ENCODE assay signal across 8 mouse cellular contexts in the genomic region with DNA sequence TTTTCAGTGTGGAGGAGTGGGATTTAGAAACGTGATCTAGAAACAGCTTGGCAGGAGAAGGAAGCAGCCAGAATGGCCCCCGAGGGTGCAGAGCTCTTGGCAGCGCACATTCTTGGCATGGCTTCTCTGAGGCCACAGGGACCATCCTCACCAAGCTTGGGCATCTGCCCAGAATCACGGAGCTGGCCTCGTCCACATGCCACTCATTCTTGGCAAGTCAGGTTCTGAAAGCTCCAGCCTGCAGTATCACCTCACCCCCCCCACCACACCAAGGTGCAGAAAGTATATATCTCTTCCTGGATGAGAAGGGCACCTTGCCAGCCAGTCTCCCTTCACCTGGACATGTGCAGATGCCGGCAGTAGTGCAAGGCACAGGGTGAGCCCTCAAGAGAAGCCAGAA.
DNase-seq lines count a peak whose midpoint lies in the region; ATAC-seq and TF ChIP-seq lines count a peak whose summit lies in the region.
"Had no signal": no experiment of that assay in that cellular context is flagged by ENCODE, and none has a peak within 500 bp of the region (broad histone marks: within the 10 kb centered on the region; RNA-seq: fewer than 3 reads in every experiment).

No protein-coding gene starts in this region.

- intact Hi-C loops in left cerebral cortex, postnatal 14 days (cut with DNase I), result no loop called here

- H3K27me3 ChIP-seq in embryonic facial prominence, embryonic 15.5 days, result no peaks in the 10 kb centered on the region
- H3K27me3 ChIP-seq: liver, embryonic 15.5 days had no signal

- no peak overlapping the region for H3K4me3 ChIP-seq in embryonic facial prominence, embryonic 15.5 days (replicated peaks)
- H3K4me3 ChIP-seq: liver, embryonic 15.5 days had no signal

- H3K27ac ChIP-seq in embryonic facial prominence, embryonic 15.5 days (replicated peaks), result peak overlapping the region; percentile 36
- H3K27ac ChIP-seq: liver, embryonic 15.5 days had no signal

- ATAC-seq in embryonic facial prominence, embryonic 15.5 days (ENCODE audit: insufficient number of reproducible peaks, low FRiP score, low TSS enrichment, low read depth), result peak; percentile 39; the same call in 1 of the 2 replicates

- no peaks in the 10 kb centered on the region for H3K36me3 ChIP-seq in embryonic facial prominence, embryonic 15.5 days
- H3K36me3 ChIP-seq: liver, embryonic 15.5 days had no signal

- 21% methylated on average over 6 of the region's 6 CpGs for WGBS in embryonic facial prominence, embryonic 15.5 days

- H3K9me3 ChIP-seq in embryonic facial prominence, embryonic 15.5 days (replicated peaks), result no peaks in the 10 kb centered on the region
- H3K9me3 ChIP-seq: liver, embryonic 15.5 days had no signal

- H3K4me1 ChIP-seq in embryonic facial prominence, embryonic 15.5 days, result peaks cover 14% of the 10 kb centered on the region
- H3K4me1 ChIP-seq: liver, embryonic 15.5 days had no signal

- TF ChIP-seq CTCF in brain, embryonic 14.5 days (IDR thresholded peaks at IDR 0.05; ENCODE audit: borderline replicate concordance, extremely low read depth, insufficient read depth, insufficient read length), result no peak

- H3K4me2 ChIP-seq in embryonic facial prominence, embryonic 15.5 days (replicated peaks), result no peak overlapping the region
- H3K4me2 ChIP-seq: liver, embryonic 15.5 days had no signal

- no peak for TF ChIP-seq POLR2A in brain, embryonic 14.5 days (IDR thresholded peaks at IDR 0.05; ENCODE audit: borderline replicate concordance, extremely low read depth, insufficient read depth, insufficient read length, poor library complexity, severe bottlenecking)

- no peak overlapping the region for H3K9ac ChIP-seq in embryonic facial prominence, embryonic 15.5 days
- H3K9ac ChIP-seq: liver, embryonic 15.5 days had no signal

- peak; percentile 41 for DNase-seq in left cerebral cortex, postnatal 14 days (ENCODE audit: low spot score in 2 of 2)
- no peak for DNase-seq in left cerebral cortex, adult 11 months (ENCODE audit: low spot score)
- DNase-seq in brain, embryonic 14.5 days (ENCODE audit: low read depth), result peak; percentile 86
- peak; percentile 59 to 62 for DNase-seq in kidney, postnatal 25 days
- DNase-seq in testis, postnatal 10 days (ENCODE audit: low spot score), result peak; percentile 66
- DNase-seq in retina, postnatal 1 day, result no peak

Comparison
In these comparisons a context has a peak if more than half of its experiments do, and no peak if none do; other contexts are left out.
1. DNase-seq: peak in left cerebral cortex, postnatal 14 days (2 of 2), brain, embryonic 14.5 days (single experiment), kidney, postnatal 25 days (2 of 2) and testis, postnatal 10 days (single experiment); none in left cerebral cortex, adult 11 months (single experiment) and retina, postnatal 1 day (single experiment).